Mouse (Mus musculus): ENCODE data around the gene 9130023H24Rik.

Gene 9130023H24Rik

DNA sequence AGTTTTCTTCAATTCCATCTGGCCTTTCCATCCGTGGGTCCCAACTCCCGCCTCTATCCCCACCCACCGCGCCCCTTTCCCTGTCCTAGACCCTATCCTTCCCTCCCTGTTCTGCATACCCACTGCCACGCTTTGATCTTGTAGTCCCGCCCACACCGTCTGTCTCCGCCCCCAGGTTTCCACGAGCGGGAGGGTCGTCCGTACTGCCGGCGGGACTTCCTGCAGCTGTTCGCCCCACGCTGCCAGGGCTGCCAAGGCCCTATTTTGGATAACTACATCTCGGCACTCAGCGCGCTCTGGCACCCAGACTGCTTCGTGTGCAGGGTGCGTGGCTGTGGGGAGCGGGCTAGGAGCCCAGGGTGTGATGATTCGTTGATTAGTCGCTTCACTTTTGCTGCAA is 14.8 kb upstream of the 9130023H24Rik start:
- TF ChIP-seq GATA4 (IDR thresholded peaks at IDR 0.05; ENCODE audit: insufficient replicate concordance, low read length) = no peak

- TF ChIP-seq GATA4 (IDR thresholded peaks at IDR 0.05; ENCODE audit: insufficient replicate concordance, low read length) = no peak
Measured at GRCm38 (mm10) chr7:128251946-128252345, 14.1 kb upstream of the 9130023H24Rik start.

DNA sequence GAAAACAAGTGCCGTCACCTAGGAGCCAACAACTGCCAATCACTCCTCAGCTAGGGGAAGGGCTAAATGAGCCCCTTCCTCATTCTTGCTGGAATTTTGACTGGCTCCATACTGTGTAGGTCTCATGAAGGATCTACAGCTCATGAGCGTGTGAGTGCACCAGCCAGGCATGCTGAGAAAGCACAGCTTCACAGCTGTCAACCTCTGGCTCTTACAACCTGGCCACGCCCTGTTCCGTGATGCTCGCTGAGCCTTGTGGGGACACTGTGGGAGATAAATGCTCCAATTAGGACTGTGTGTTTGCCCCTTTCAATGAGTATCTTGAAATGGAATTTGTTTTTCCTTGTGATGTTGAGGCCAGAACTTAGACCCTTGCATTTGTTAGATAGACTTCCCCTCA is 12.2 kb upstream of the 9130023H24Rik start:
- no peak for TF ChIP-seq GATA4 (IDR thresholded peaks at IDR 0.05; ENCODE audit: insufficient replicate concordance, low read length)

- TF ChIP-seq GATA4 (IDR thresholded peaks at IDR 0.05; ENCODE audit: insufficient replicate concordance, low read length) = no peak
Measured at GRCm38 (mm10) chr7:128248081-128249042, 10.5 kb upstream of the 9130023H24Rik start.

DNA sequence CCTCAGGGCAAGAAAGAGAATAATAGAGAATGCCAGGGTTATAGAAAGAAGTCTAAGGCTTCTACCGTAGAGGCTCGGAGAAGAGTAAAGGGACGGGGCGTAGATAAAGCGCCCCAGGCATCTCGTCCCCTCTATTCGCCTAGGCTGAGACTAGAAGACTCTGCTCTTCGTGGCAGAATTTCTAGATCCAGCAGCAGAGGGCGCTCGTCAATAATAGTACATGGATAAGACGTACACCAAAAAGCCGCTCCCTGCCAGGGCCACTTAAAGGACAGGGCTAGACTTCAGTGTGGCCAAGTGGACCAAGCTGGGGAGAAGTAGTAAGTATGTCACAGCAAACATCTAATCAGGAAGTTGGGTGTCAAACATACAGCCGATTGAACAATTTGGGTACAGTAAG is 9.6 kb upstream of the 9130023H24Rik start:
- no peak for TF ChIP-seq GATA4 (IDR thresholded peaks at IDR 0.05; ENCODE audit: insufficient replicate concordance, low read length)

DNA sequence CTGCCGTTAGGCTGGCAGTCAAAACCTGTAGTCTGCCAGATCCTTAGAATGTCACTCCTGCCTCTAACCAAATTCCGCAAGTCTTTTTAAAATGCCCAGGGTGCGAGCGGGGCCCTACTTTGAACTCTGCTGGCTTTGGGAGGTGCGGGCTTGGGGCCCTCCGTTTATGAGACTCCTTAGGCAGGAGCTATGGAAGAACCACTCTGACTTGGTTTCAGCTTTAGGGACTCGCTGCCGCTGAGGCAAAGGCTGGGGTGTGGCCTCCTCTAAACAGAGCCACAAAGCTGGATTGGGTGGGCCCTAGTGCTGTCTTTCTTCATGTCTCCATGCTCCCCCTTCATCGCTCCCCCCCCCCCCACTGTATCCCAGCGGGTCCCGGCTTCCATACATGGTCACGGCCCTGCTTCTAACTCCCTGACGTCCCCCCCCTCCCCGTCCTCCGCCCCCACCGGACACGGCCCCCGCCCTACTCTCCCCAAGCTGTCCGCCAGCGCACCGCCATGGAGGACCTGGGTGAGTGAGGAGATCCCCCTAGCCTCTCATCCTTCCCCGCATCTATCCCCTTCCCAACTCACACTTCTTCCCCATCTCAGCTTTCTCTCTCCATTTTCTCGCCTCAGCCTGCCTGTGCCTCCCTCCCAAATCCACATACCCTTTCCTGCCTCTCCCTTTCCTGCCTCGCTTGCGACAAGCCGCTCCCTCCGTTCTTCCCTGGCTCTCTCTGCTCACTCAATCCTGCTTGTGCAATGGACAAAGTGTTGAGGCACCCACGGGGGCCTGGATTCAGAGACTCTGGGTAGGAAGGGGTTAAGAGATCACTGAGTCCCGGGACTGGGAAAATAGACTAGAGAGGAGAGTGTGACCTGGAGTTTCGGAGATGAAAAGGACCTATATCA is 8.9 kb upstream of the 9130023H24Rik start, which contains the start of gene Tgfb1i1:
Gene Tgfb1i1 (plus strand): TSS at position 317 of the 896 bp plus-strand sequence.
- TF ChIP-seq GATA4 (IDR thresholded peaks at IDR 0.05; ENCODE audit: insufficient replicate concordance, low read length) = no peak

- no peak for TF ChIP-seq GATA4 (IDR thresholded peaks at IDR 0.05; ENCODE audit: insufficient replicate concordance, low read length)
Measured at GRCm38 (mm10) chr7:128245547-128245946, 7.7 kb upstream of the 9130023H24Rik start.

GRCm38 (mm10) chr7:128244410-128245025 is 6.7 kb upstream of the 9130023H24Rik start:
- TF ChIP-seq GATA4 (IDR thresholded peaks at IDR 0.05; ENCODE audit: insufficient replicate concordance, low read length) = no peak

DNA sequence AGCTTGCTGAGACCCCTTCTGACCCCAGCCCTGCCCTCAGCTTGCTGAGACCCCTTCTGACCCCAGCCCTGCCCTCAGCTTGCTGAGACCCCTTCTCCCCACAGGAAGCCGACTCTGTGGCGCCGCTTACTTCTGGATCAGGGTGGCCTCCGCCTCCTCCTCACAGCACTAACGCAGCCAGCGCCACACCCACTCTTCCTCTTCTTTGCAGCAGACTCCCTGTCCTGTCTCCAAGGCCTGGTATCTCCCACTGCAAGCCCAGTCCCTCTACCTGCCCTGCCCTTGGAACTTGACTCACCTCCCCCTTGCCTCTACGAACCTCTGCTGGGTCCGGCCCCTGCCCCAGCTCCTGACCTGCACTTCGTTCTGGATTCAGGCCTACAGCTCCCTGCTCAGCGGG is 6.1 kb upstream of the 9130023H24Rik start:
- no peak for TF ChIP-seq GATA4 (IDR thresholded peaks at IDR 0.05; ENCODE audit: insufficient replicate concordance, low read length)

GRCm38 (mm10) chr7:128242331-128242730 is 4.5 kb upstream of the 9130023H24Rik start:
- TF ChIP-seq GATA4 (IDR thresholded peaks at IDR 0.05; ENCODE audit: insufficient replicate concordance, low read length) = no peak

DNA sequence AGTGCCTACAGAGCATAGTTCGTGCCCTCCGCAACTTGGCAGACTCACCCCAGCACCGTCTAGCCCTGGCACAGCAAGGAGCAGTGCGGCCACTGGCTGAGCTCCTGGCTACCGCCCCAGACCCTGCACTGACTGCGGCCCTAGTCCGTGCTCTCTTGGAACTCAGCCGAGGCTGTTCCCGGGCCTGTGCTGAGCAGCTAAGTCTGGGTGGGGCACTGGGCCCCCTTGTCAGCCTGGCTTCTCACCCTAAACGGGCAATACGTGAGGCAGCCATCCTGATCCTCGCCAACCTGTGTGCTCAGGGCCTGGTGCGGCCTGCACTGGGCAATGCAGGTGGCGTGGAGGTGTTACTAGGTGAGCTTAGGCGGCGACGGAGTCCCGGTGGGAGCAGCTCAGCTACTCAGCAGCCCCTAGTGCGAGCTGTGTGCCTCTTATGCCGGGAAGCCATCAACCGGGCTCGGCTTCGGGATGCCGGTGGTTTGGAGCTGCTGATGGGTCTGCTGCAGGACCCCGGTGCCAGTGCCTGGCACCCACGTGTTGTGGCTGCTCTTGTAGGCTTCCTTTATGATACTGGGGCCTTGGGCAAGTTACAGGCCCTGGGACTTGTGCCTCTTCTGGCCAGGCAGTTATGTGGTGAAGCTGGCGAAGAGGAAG is 2.4 kb upstream of the 9130023H24Rik start:
- no peak for TF ChIP-seq GATA4 (IDR thresholded peaks at IDR 0.05; ENCODE audit: insufficient replicate concordance, low read length)

DNA sequence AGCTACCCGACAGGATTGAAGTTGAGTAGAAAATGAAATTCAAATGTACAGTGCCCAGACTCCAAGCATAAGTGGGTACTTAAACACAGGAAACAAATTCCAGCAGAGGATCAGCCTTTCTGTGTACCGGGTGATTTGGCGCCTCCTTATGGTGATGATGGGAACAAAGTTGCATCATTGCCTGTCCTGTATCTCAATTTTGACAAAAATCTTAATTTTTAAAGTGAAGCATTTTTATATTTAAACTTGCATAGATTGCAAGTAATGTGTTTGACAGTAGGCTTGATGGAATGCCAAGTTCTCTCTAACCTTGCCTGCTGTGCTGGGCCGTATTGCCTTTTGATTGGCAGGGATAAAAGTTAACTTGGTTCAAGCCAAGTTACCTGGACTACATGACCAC is 1.2 kb upstream of the 9130023H24Rik start:
- no peak for TF ChIP-seq GATA4 (IDR thresholded peaks at IDR 0.05; ENCODE audit: insufficient replicate concordance, low read length)

DNA sequence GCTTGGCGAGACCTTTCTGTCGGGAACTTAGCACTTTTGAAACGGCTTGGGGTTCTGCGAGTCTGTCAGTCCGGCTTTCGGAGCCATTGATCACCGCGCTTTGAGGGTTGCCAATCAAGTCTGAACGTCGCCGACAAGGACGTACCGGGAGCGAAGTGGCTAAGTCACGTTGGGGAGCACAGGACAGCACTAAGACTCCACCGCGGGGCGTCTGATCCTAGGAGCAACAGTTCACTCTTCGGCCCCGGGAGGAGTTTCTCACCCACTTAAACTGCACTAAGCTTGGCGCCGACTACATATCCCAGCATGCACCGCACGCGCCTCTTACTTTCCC is 271 bp downstream of the 9130023H24Rik start:
- TF ChIP-seq GATA4 (IDR thresholded peaks at IDR 0.05; ENCODE audit: insufficient replicate concordance, low read length) = no peak

GRCm38 (mm10) chr7:128236856-128237592 is 807 bp downstream of the 9130023H24Rik start, which contains the start of gene Armc5:
Armc5 (plus strand) TSS chr7:128237342.
- no peak; the same call in 1 of the 2 replicates for TF ChIP-seq GATA4 (IDR thresholded peaks at IDR 0.05; ENCODE audit: insufficient replicate concordance, low read length)

All from liver, adult (tissue).